Mouse (Mus musculus) embryonic facial prominence, embryonic 15.5 days (tissue): ENCODE measurements around the gene Ccdc47. TPM values are rescaled to one million over a fixed set of nuclear protein-coding genes. Genes with fewer than 3 reads are reported as not detected.
A peak's percentile ranks its signal among the peaks of the same experiment; 100 is the strongest.

Experiments
- ATAC-seq: fragments of 200-750 bp; cut with Nextera tagmentation; 2 replicates; pipeline ENCODE4 v1.8.0; 2017; ENCODE audit warnings: low read depth, moderate TSS enrichment; ENCODE audit not compliant: insufficient number of reproducible peaks, low FRiP score, low TSS enrichment
- H3K27ac ChIP-seq: fragments of 300-500 bp; sonication (generic); replicated peaks from 2 replicates; pipeline ENCODE4 v1.5.1; 2015; ENCODE audit warnings: mild to moderate bottlenecking, inconsistent platforms
- H3K27me3 ChIP-seq: fragments of 300-500 bp; sonication (generic); 2 replicates; pipeline ENCODE4 v1.6.1; 2015; ENCODE audit warnings: inconsistent platforms
- H3K36me3 ChIP-seq: fragments of 300-500 bp; sonication (generic); 2 replicates; pipeline ENCODE4 v1.6.1; 2015; ENCODE audit warnings: mild to moderate bottlenecking, inconsistent platforms
- H3K4me1 ChIP-seq: fragments of 300-500 bp; sonication (generic); 2 replicates; pipeline ENCODE4 v1.6.1; 2015; ENCODE audit warnings: inconsistent platforms
- H3K4me2 ChIP-seq: fragments of 300-500 bp; sonication (generic); replicated peaks from 2 replicates; pipeline ENCODE4 v1.6.1; 2015; ENCODE audit warnings: mild to moderate bottlenecking, inconsistent platforms
- H3K4me3 ChIP-seq: fragments of 300-500 bp; sonication (generic); replicated peaks from 2 replicates; pipeline ENCODE4 v1.5.1; 2015; ENCODE audit warnings: mild to moderate bottlenecking, inconsistent platforms
- H3K9ac ChIP-seq: fragments of 300-500 bp; sonication (generic); 2 replicates; pipeline ENCODE4 v1.6.1; 2015; ENCODE audit warnings: inconsistent platforms
- H3K9me3 ChIP-seq: fragments of 300-500 bp; sonication (generic); replicated peaks from 2 replicates; pipeline ENCODE4 v1.6.1; 2016; ENCODE audit warnings: inconsistent platforms
- WGBS: fragments of 180-500 bp; shearing (Covaris S2); methylation state at CpG from one replicate; pipeline ENCODE4 v1.1.7; 2015; 5-methylcytosine and 5-hydroxymethylcytosine counted together
- polyA plus RNA-seq: library from polyadenylated mRNA; unstranded; fragments of >200 nt; fragmentation: Nextera tagmentation; extraction: Ambion mirVana; gene quantifications from 2 replicates; pipeline ENCODE4 v1.2.1, GENCODE M21; 2015

Ccdc47 gene
- polyA plus RNA-seq, result 88.9 and 91.8 TPM in 2 replicates

- Histone ChIP-seq H3K4me2 (peak within 1 kb of the TSS; percentile 55), H3K4me3 (peak within 1 kb of the TSS; percentile 97), H3K27me3 (no peaks in the 10 kb centered on the region), H3K9ac (peak within 1 kb of the TSS; percentile 93), H3K27ac (peak within 1 kb of the TSS; percentile 97), H3K9me3 (no peaks in the 10 kb centered on the region), H3K36me3 (peaks cover 18% of the 10 kb centered on the region), H3K4me1 (peaks cover 26% of the 10 kb centered on the region)
- WGBS, result under 1% methylated on average over 46 of the region's 46 CpGs
- peak; percentile 97 for ATAC-seq
These were observed at the start of gene Ccdc47 for GRCm38 (mm10) chr11:106215927-106216729. Gene Ccdc47 (minus strand): TSS chr11:106216344.

GRCm38 (mm10) chr11:106265570-106265969 is 49.4 kb upstream of the Ccdc47 start:
- Histone ChIP-seq H3K36me3 (peaks cover 67% of the 10 kb centered on the region), H3K9ac (no peak overlapping the region)
- no peak for ATAC-seq

GRCm38 (mm10) chr11:106264988-106265387 is 48.8 kb upstream of the Ccdc47 start:
- peaks cover 27% of the 10 kb centered on the region for H3K4me1 ChIP-seq
- no peak overlapping the region for H3K4me3 ChIP-seq
- no peak overlapping the region for H3K9ac ChIP-seq
- 91% methylated on average over 15 of the region's 15 CpGs for WGBS
- peaks cover 69% of the 10 kb centered on the region for H3K36me3 ChIP-seq
- H3K27ac ChIP-seq, result no peak overlapping the region
- H3K27me3 ChIP-seq, result no peaks in the 10 kb centered on the region
- no peaks in the 10 kb centered on the region for H3K9me3 ChIP-seq
- H3K4me2 ChIP-seq, result no peak overlapping the region
- ATAC-seq, result no peak

More at GRCm38 (mm10) chr11:106265570-106265969, 49.4 kb upstream of the Ccdc47 start:
- no peak overlapping the region for H3K4me2 ChIP-seq
- 88% methylated on average over 4 of the region's 4 CpGs for WGBS
- H3K4me1 ChIP-seq, result peaks cover 33% of the 10 kb centered on the region
- H3K4me3 ChIP-seq, result no peak overlapping the region
- no peaks in the 10 kb centered on the region for H3K27me3 ChIP-seq
- no peak overlapping the region for H3K27ac ChIP-seq
- no peaks in the 10 kb centered on the region for H3K9me3 ChIP-seq

GRCm38 (mm10) chr11:106263963-106264362 is 47.8 kb upstream of the Ccdc47 start:
- Histone ChIP-seq H3K4me3 (no peak overlapping the region), H3K9me3 (no peaks in the 10 kb centered on the region), H3K27ac (no peak overlapping the region), H3K36me3 (peaks cover 74% of the 10 kb centered on the region), H3K4me1 (peaks cover 20% of the 10 kb centered on the region), H3K9ac (no peak overlapping the region), H3K27me3 (no peaks in the 10 kb centered on the region), H3K4me2 (no peak overlapping the region)
- 87% methylated on average over 9 of the region's 9 CpGs for WGBS
- no peak for ATAC-seq

- 82% methylated on average over 14 of the region's 14 CpGs for WGBS
- no peak overlapping the region for H3K27ac ChIP-seq
- ATAC-seq, result no peak
- H3K4me2 ChIP-seq, result no peak overlapping the region
- no peaks in the 10 kb centered on the region for H3K27me3 ChIP-seq
- H3K4me1 ChIP-seq, result peaks cover 13% of the 10 kb centered on the region
- H3K9ac ChIP-seq, result no peak overlapping the region
- H3K36me3 ChIP-seq, result peaks cover 65% of the 10 kb centered on the region
- H3K4me3 ChIP-seq, result no peak overlapping the region
- H3K9me3 ChIP-seq, result no peaks in the 10 kb centered on the region
These were observed 44.8 kb upstream of the Ccdc47 start for GRCm38 (mm10) chr11:106260826-106261450.

GRCm38 (mm10) chr11:106256775-106257174 is 40.6 kb upstream of the Ccdc47 start:
- Histone ChIP-seq H3K9me3 (no peaks in the 10 kb centered on the region), H3K27ac (peak overlapping the region; percentile 75; the same call in 1 of the 2 replicates), H3K9ac (peak overlapping the region; percentile 81; the same call in 1 of the 2 replicates), H3K27me3 (no peaks in the 10 kb centered on the region), H3K4me2 (peak overlapping the region; percentile 93), H3K36me3 (peaks cover 47% of the 10 kb centered on the region), H3K4me3 (peak overlapping the region; percentile 81), H3K4me1 (peaks cover 23% of the 10 kb centered on the region)
- ATAC-seq, result no peak
- WGBS, result 59% methylated on average over 5 of the region's 5 CpGs

- H3K4me2 ChIP-seq, result peak within 1 kb of the TSS; percentile 93
- H3K36me3 ChIP-seq, result peaks cover 47% of the 10 kb centered on the region
- H3K27ac ChIP-seq, result peak within 1 kb of the TSS; percentile 75
- H3K4me1 ChIP-seq, result peaks cover 23% of the 10 kb centered on the region
- peak; percentile 93 for ATAC-seq
- WGBS, result under 1% methylated on average over 42 of the region's 42 CpGs
- no peaks in the 10 kb centered on the region for H3K27me3 ChIP-seq
- H3K4me3 ChIP-seq, result peak within 1 kb of the TSS; percentile 81
- H3K9ac ChIP-seq, result peak within 1 kb of the TSS; percentile 81
- H3K9me3 ChIP-seq, result no peaks in the 10 kb centered on the region
These were observed 39.7 kb upstream of the Ccdc47 start, which contains the start of the genes Ftsj3 and Psmc5 for GRCm38 (mm10) chr11:106255685-106256451. Gene Ftsj3 (minus strand): TSS chr11:106256079. Gene Psmc5 (plus strand): TSS chr11:106256154.

- Histone ChIP-seq H3K4me3 (peak overlapping the region; percentile 81), H3K36me3 (peaks cover 50% of the 10 kb centered on the region), H3K27ac (peak overlapping the region; percentile 68), H3K9ac (peak overlapping the region; percentile 70), H3K4me2 (peak overlapping the region; percentile 93), H3K9me3 (no peaks in the 10 kb centered on the region), H3K27me3 (no peaks in the 10 kb centered on the region), H3K4me1 (peaks cover 23% of the 10 kb centered on the region)
- 3% methylated on average over 22 of the region's 22 CpGs for WGBS
- no peak for ATAC-seq
These were observed 39.0 kb upstream of the Ccdc47 start for GRCm38 (mm10) chr11:106255174-106255573.

GRCm38 (mm10) chr11:106254767-106255166 is 38.6 kb upstream of the Ccdc47 start:
- Histone ChIP-seq H3K9me3 (no peaks in the 10 kb centered on the region), H3K4me1 (peaks cover 23% of the 10 kb centered on the region), H3K9ac (peak overlapping the region; percentile 70), H3K4me3 (peak overlapping the region; percentile 81), H3K27me3 (no peaks in the 10 kb centered on the region), H3K4me2 (peak overlapping the region; percentile 93), H3K27ac (peak overlapping the region; percentile 68; the same call in 1 of the 2 replicates), H3K36me3 (peaks cover 54% of the 10 kb centered on the region)
- WGBS, result 14% methylated on average over 2 of the region's 2 CpGs
- ATAC-seq, result no peak

- 86% methylated on average over 7 of the region's 7 CpGs for WGBS
These were observed 33.2 kb upstream of the Ccdc47 start for GRCm38 (mm10) chr11:106249326-106249725.

GRCm38 (mm10) chr11:106246834-106247233 is 30.7 kb upstream of the Ccdc47 start:
- no peak overlapping the region for H3K9ac ChIP-seq
- no peak overlapping the region for H3K27ac ChIP-seq
- no peaks in the 10 kb centered on the region for H3K27me3 ChIP-seq
- WGBS, result 98% methylated on average over 1 of the region's 1 CpGs
- no peak overlapping the region for H3K4me2 ChIP-seq
- no peak overlapping the region for H3K4me3 ChIP-seq
- H3K36me3 ChIP-seq, result peaks cover 98% of the 10 kb centered on the region
- no peak for ATAC-seq
- no peaks in the 10 kb centered on the region for H3K9me3 ChIP-seq
- no peaks in the 10 kb centered on the region for H3K4me1 ChIP-seq

More at GRCm38 (mm10) chr11:106249326-106249725, 33.2 kb upstream of the Ccdc47 start:
- no peaks in the 10 kb centered on the region for H3K4me1 ChIP-seq
- H3K4me2 ChIP-seq, result no peak overlapping the region
- H3K27ac ChIP-seq, result no peak overlapping the region
- H3K9ac ChIP-seq, result no peak overlapping the region
- ATAC-seq, result no peak
- H3K36me3 ChIP-seq, result peaks cover 97% of the 10 kb centered on the region
- no peak overlapping the region for H3K4me3 ChIP-seq
- no peaks in the 10 kb centered on the region for H3K27me3 ChIP-seq
- no peaks in the 10 kb centered on the region for H3K9me3 ChIP-seq
